Mouse (Mus musculus): ENCODE results near the gene Cd2bp2. TPM values are rescaled to one million over a fixed set of nuclear protein-coding genes. Genes with fewer than 3 reads are reported as not detected.
"Not testable (repeated sequence)": the region's sequence is repeated elsewhere in the genome, so short reads cannot be mapped to it uniquely, and the experiment has no call there.

Gene Cd2bp2
- polyA plus RNA-seq, 1 experiment from 2014 or later: 14.0 TPM

GRCm38 (mm10) chr7:127185601-127186000, 10.2 kb downstream of the Cd2bp2 start:
- peak; percentile 77 for TF ChIP-seq CTCF (IDR thresholded peaks at IDR 0.05; ENCODE audit: low read depth)
- no peak for TF ChIP-seq EP300 (IDR thresholded peaks at IDR 0.05; ENCODE audit: low read depth)
- H3K27ac ChIP-seq (ENCODE audit: low read depth): no peak overlapping the region
- no peaks in the 10 kb centered on the region for H3K36me3 ChIP-seq (replicated peaks; ENCODE audit: insufficient read depth, low read length)
- peaks cover 12% of the 10 kb centered on the region for H3K4me1 ChIP-seq (ENCODE audit: insufficient read depth)
- peak; percentile 16; the same call in 1 of the 2 replicates for ATAC-seq
- peak; percentile 23 for DNase-seq
- no peak overlapping the region for H3K4me3 ChIP-seq (ENCODE audit: low read depth, low read length)
- no peak overlapping the region for H3K9ac ChIP-seq (replicated peaks)
- no peak overlapping the region for H3K4me2 ChIP-seq (ENCODE audit: low read depth, low read length)
- no peaks in the 10 kb centered on the region for H3K9me3 ChIP-seq (ENCODE audit: low read length)
- 54% methylated on average over 3 of the region's 3 CpGs for WGBS (ENCODE audit: insufficient replicate concordance)
- H3K27me3 ChIP-seq (ENCODE audit: insufficient read depth, low read length): no peaks in the 10 kb centered on the region

GRCm38 (mm10) chr7:127184720-127185119, 11.1 kb downstream of the Cd2bp2 start:
- Histone ChIP-seq H3K4me1 (ENCODE audit: insufficient read depth) (peaks cover 12% of the 10 kb centered on the region), H3K4me2 (ENCODE audit: low read depth, low read length) (no peak overlapping the region), H3K4me3 (ENCODE audit: low read depth, low read length) (no peak overlapping the region), H3K27ac (ENCODE audit: low read depth) (no peak overlapping the region), H3K9ac (replicated peaks) (no peak overlapping the region), H3K36me3 (replicated peaks; ENCODE audit: insufficient read depth, low read length) (no peaks in the 10 kb centered on the region), H3K9me3 (ENCODE audit: low read length) (no peaks in the 10 kb centered on the region), H3K27me3 (ENCODE audit: insufficient read depth, low read length) (no peaks in the 10 kb centered on the region)
- TF ChIP-seq EP300 (IDR thresholded peaks at IDR 0.05; ENCODE audit: low read depth) (no peak), CTCF (IDR thresholded peaks at IDR 0.05; ENCODE audit: low read depth) (no peak)
- DNase-seq: no peak
- ATAC-seq: no peak
- WGBS (ENCODE audit: insufficient replicate concordance): 9% methylated on average over 1 of the region's 1 CpGs

- no peak overlapping the region for H3K27ac ChIP-seq (ENCODE audit: low read depth)
- 42% methylated on average over 6 of the region's 6 CpGs for WGBS (ENCODE audit: insufficient replicate concordance)
These were observed 12.0 kb downstream of the Cd2bp2 start for GRCm38 (mm10) chr7:127183828-127184227.

GRCm38 (mm10) chr7:127183345-127183744, 12.5 kb downstream of the Cd2bp2 start:
- Histone ChIP-seq H3K36me3 (replicated peaks; ENCODE audit: insufficient read depth, low read length) (no peaks in the 10 kb centered on the region), H3K9me3 (ENCODE audit: low read length) (no peaks in the 10 kb centered on the region), H3K9ac (replicated peaks) (no peak overlapping the region), H3K4me2 (ENCODE audit: low read depth, low read length) (no peak overlapping the region), H3K4me3 (ENCODE audit: low read depth, low read length) (no peak overlapping the region), H3K4me1 (ENCODE audit: insufficient read depth) (peaks cover 12% of the 10 kb centered on the region), H3K27ac (ENCODE audit: low read depth) (no peak overlapping the region), H3K27me3 (ENCODE audit: insufficient read depth, low read length) (no peaks in the 10 kb centered on the region)
- no peak for DNase-seq
- TF ChIP-seq CTCF (IDR thresholded peaks at IDR 0.05; ENCODE audit: low read depth): no peak
- peak; percentile 97 for TF ChIP-seq EP300 (IDR thresholded peaks at IDR 0.05; ENCODE audit: low read depth)
- WGBS (ENCODE audit: insufficient replicate concordance): 39% methylated on average over 8 of the region's 8 CpGs
- peak; percentile 80 for ATAC-seq

More at GRCm38 (mm10) chr7:127183828-127184227, 12.0 kb downstream of the Cd2bp2 start:
- no peaks in the 10 kb centered on the region for H3K27me3 ChIP-seq (ENCODE audit: insufficient read depth, low read length)
- no peak for TF ChIP-seq EP300 (IDR thresholded peaks at IDR 0.05; ENCODE audit: low read depth)
- peak; percentile 73 for TF ChIP-seq CTCF (IDR thresholded peaks at IDR 0.05; ENCODE audit: low read depth)
- no peak overlapping the region for H3K9ac ChIP-seq (replicated peaks)
- no peak overlapping the region for H3K4me3 ChIP-seq (ENCODE audit: low read depth, low read length)
- H3K9me3 ChIP-seq (ENCODE audit: low read length): no peaks in the 10 kb centered on the region
- DNase-seq (peak; percentile 68), ATAC-seq (peak; percentile 85)
- no peaks in the 10 kb centered on the region for H3K36me3 ChIP-seq (replicated peaks; ENCODE audit: insufficient read depth, low read length)
- H3K4me1 ChIP-seq (ENCODE audit: insufficient read depth): peaks cover 12% of the 10 kb centered on the region
- H3K4me2 ChIP-seq (ENCODE audit: low read depth, low read length): 0 out of 2 replicates have a peak overlapping the region, but pooled peaks have one; percentile 7

- not testable (repeated sequence) for DNase-seq; H3K36me3 ChIP-seq (replicated peaks; ENCODE audit: insufficient read depth, low read length); H3K4me2 ChIP-seq (ENCODE audit: low read depth, low read length); H3K27me3 ChIP-seq (ENCODE audit: insufficient read depth, low read length); H3K9ac ChIP-seq (replicated peaks); H3K27ac ChIP-seq (ENCODE audit: low read depth); H3K9me3 ChIP-seq (ENCODE audit: low read length); H3K4me3 ChIP-seq (ENCODE audit: low read depth, low read length); ATAC-seq
- TF ChIP-seq CTCF (IDR thresholded peaks at IDR 0.05; ENCODE audit: low read depth): peak; percentile 50
- 29% methylated on average over 3 of the region's 3 CpGs for WGBS (ENCODE audit: insufficient replicate concordance)
- peaks cover 12% of the 10 kb centered on the region for H3K4me1 ChIP-seq (ENCODE audit: insufficient read depth)
These were observed 14.1 kb downstream of the Cd2bp2 start for GRCm38 (mm10) chr7:127181724-127182123.

GRCm38 (mm10) chr7:127180783-127181182, 15.1 kb downstream of the Cd2bp2 start:
- no peaks in the 10 kb centered on the region for H3K27me3 ChIP-seq (ENCODE audit: insufficient read depth, low read length)
- H3K9me3 ChIP-seq (ENCODE audit: low read length): no peaks in the 10 kb centered on the region
- H3K4me1 ChIP-seq (ENCODE audit: insufficient read depth): peaks cover 12% of the 10 kb centered on the region
- WGBS (ENCODE audit: insufficient replicate concordance): 41% methylated on average over 2 of the region's 2 CpGs
- no peaks in the 10 kb centered on the region for H3K36me3 ChIP-seq (replicated peaks; ENCODE audit: insufficient read depth, low read length)
- H3K27ac ChIP-seq (ENCODE audit: low read depth): no peak overlapping the region
- no peak for DNase-seq
- TF ChIP-seq EP300 (IDR thresholded peaks at IDR 0.05; ENCODE audit: low read depth) (no peak), CTCF (IDR thresholded peaks at IDR 0.05; ENCODE audit: low read depth) (no peak)
- H3K4me3 ChIP-seq (ENCODE audit: low read depth, low read length): no peak overlapping the region
- H3K9ac ChIP-seq (replicated peaks): no peak overlapping the region
- ATAC-seq: no peak
- no peak overlapping the region for H3K4me2 ChIP-seq (ENCODE audit: low read depth, low read length)

GRCm38 (mm10) chr7:127176937-127177336, 18.9 kb downstream of the Cd2bp2 start:
- Histone ChIP-seq H3K36me3 (replicated peaks; ENCODE audit: insufficient read depth, low read length) (no peaks in the 10 kb centered on the region), H3K9me3 (ENCODE audit: low read length) (peaks cover 2% of the 10 kb centered on the region; the same call in 1 of the 2 replicates), H3K4me2 (ENCODE audit: low read depth, low read length) (no peak overlapping the region), H3K27ac (ENCODE audit: low read depth) (no peak overlapping the region), H3K27me3 (ENCODE audit: insufficient read depth, low read length) (no peaks in the 10 kb centered on the region), H3K9ac (replicated peaks) (no peak overlapping the region), H3K4me1 (ENCODE audit: insufficient read depth) (no peaks in the 10 kb centered on the region), H3K4me3 (ENCODE audit: low read depth, low read length) (no peak overlapping the region)
- DNase-seq (no peak), ATAC-seq (no peak)
- 67% methylated on average over 4 of the region's 4 CpGs for WGBS (ENCODE audit: insufficient replicate concordance)
- TF ChIP-seq CTCF (IDR thresholded peaks at IDR 0.05; ENCODE audit: low read depth) (no peak), EP300 (IDR thresholded peaks at IDR 0.05; ENCODE audit: low read depth) (no peak)

Data from liver, postnatal 0 days (tissue).